Mouse (Mus musculus) layer of hippocampus, adult 8-10 months (tissue): ENCODE measurements at regions not wholly inside any gene's neighbourhood (a gene's known extent, or its start where the extent isn't known, plus 50 kb on each side); places are given as distances from the start of the nearest gene placed in this dataset.
"Not testable (repeated sequence)": the region's sequence is repeated elsewhere in the genome, so short reads cannot be mapped to it uniquely, and the experiment has no call there.

Experiments used
- DNase-seq, 2 experiments: peaks; one replicate each; pipeline ENCODE4 v3.0.0; 2022; ENCODE audit warnings: low spot score in 2 of 2

- no peak for DNase-seq
Measured at GRCm38 (mm10) chr6:89140469-89140868, 222.0 kb downstream of the Plxna1 start.

GRCm38 (mm10) chr6:89153027-89153662, 209.3 kb downstream of the Plxna1 start:
- no peak for DNase-seq

- DNase-seq, result no peak
Measured at GRCm38 (mm10) chr6:89157501-89157900, 204.9 kb downstream of the Plxna1 start.

GRCm38 (mm10) chr6:89160051-89160450, 202.4 kb downstream of the Plxna1 start:
- no peak for DNase-seq

- no peak for DNase-seq
Measured at GRCm38 (mm10) chr6:89161746-89162145, 200.7 kb downstream of the Plxna1 start.

GRCm38 (mm10) chr6:89169520-89169919, 192.9 kb downstream of the Plxna1 start:
- no peak for DNase-seq

GRCm38 (mm10) chr6:89184920-89185319, 177.5 kb downstream of the Plxna1 start:
- DNase-seq, result not testable (repeated sequence)

GRCm38 (mm10) chr6:89200514-89201284, 161.7 kb downstream of the Plxna1 start:
- not testable (repeated sequence) for DNase-seq

GRCm38 (mm10) chr6:89215021-89215420, 147.4 kb downstream of the Plxna1 start:
- DNase-seq, result no peak

GRCm38 (mm10) chr6:89235416-89236075, 126.9 kb downstream of the Plxna1 start:
- DNase-seq, result peak in 1 of 2 experiments; percentile 42

- peak in 1 of 2 experiments; percentile 3 for DNase-seq
Measured at GRCm38 (mm10) chr6:89236226-89236625, 126.2 kb downstream of the Plxna1 start.

- DNase-seq, result peak in 1 of 2 experiments; percentile 2
Measured at GRCm38 (mm10) chr6:89236892-89237646, 125.4 kb downstream of the Plxna1 start.

- DNase-seq, result peak; percentile 52 to 59
Measured at GRCm38 (mm10) chr6:89238871-89239270, 123.5 kb downstream of the Plxna1 start.

- no peak for DNase-seq
Measured at GRCm38 (mm10) chr6:89239511-89239910, 122.9 kb downstream of the Plxna1 start.

GRCm38 (mm10) chr6:89240168-89240705, 122.2 kb downstream of the Plxna1 start:
- DNase-seq, result no peak

- DNase-seq, result no peak
Measured at GRCm38 (mm10) chr6:89242371-89243288, 119.8 kb downstream of the Plxna1 start.

GRCm38 (mm10) chr6:89245506-89245905, 116.9 kb downstream of the Plxna1 start:
- DNase-seq, result no peak

GRCm38 (mm10) chr6:89246261-89246660, 116.2 kb downstream of the Plxna1 start:
- DNase-seq, result no peak

- no peak for DNase-seq
Measured at GRCm38 (mm10) chr6:89248574-89248973, 113.8 kb downstream of the Plxna1 start.

- DNase-seq, result no peak
Measured at GRCm38 (mm10) chr6:89249303-89249702, 113.1 kb downstream of the Plxna1 start.
